Mouse (Mus musculus): ENCODE results near the gene Lekr1.

Gene Lekr1

DNA sequence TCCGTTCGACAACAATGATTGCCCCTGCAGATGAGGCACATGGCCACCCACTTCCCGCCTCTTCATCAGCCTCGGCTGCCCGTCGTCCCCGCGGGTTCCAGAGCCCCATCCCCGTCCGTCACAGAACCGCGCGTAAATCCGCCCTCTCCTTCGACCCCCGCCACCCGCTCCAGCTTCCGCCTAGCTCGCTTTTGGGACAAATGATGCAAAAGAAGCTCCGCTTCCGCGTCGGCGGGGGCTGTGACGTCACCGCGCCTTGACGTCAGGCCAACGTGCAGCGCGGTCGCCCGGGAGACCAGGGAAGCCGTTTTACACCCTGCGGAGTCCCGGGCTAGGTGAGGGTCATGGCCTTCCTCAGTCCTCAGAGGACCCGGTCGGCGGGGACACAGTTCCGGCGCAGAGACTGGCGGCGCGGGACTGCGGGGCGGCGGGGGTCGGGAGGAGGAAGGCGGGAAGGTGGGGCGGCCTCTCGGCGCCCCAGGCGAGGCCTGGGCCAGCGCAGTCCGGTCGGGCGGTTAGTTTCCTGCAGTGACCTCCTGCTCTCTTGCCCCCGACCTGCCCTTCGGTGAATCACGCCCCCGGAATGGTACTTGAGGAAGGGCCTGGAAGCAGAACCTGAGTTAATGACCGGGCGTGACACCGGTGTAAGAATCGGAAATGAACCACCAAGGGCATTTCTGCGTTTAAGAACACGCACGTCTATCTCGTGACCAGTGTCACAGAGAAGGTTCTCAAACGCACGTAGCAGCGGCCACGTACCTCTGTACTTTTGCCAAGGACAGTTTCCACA lies at the start of gene Lekr1:
TSS of gene Lekr1 (plus strand) at position 252 of the 790 bp plus-strand sequence.
- no peak for DNase-seq (ENCODE audit: extremely low read depth, low read depth, low spot score)

DNA sequence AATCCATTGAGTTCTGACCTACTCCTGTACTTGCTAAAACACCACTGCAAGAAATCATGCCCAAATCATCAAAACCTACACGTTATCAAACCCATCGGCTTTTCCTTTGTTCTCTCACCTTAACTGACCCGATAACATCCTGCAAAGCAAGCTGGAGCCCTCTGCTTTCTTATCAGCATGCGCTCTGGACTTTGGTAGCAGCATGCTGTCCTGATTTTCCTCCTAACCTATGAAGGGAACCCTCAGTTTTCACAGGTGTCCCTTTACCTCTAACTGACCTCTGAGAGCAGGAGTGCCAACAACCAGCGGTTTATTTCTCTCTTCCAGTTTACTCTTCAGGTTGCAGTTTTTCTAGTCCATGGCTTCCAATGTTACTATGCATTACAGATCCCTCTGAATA lies 48.5 kb upstream of the Lekr1 start:
- no peak for DNase-seq (ENCODE audit: extremely low read depth, low read depth, low spot score)

DNA sequence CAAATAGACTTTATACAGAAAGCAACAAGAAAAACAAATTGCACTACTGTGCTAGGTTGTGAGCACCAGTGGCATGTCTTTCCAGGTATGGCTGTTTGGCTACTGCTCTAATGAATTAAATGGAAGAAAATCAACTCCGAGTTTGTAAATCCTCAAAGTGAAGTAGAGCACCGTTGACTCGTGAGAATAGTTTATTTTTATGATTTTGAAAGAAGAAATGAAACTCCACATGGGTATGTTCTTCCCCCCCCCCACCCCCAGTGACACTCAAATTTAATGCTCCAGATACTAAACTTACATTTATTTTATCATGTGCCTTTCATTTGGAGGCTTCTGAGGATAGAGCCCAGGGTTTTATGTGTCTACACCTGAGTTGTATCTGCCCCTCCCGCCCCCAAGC lies 46.7 kb upstream of the Lekr1 start:
- DNase-seq (ENCODE audit: extremely low read depth, low read depth, low spot score), result no peak

DNA sequence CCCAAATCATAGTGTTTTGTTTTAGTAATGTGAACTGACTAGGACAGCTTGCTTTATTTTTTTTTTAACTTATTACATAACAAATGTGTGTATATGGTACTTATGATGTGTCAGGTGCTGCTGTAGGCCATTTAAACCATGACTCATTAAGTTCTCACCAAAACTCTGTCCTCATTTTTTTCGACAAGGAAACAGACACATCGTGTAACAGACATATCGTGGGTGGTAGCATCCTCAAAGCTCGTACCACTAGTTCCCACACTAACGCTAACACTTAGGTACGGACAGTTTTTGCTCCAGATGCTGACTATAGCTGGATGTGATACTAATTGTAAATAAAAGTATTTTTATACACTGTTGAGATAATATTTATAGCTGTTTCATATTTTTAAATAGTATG lies 43.0 kb upstream of the Lekr1 start:
- DNase-seq (ENCODE audit: extremely low read depth, low read depth, low spot score), result no peak

DNA sequence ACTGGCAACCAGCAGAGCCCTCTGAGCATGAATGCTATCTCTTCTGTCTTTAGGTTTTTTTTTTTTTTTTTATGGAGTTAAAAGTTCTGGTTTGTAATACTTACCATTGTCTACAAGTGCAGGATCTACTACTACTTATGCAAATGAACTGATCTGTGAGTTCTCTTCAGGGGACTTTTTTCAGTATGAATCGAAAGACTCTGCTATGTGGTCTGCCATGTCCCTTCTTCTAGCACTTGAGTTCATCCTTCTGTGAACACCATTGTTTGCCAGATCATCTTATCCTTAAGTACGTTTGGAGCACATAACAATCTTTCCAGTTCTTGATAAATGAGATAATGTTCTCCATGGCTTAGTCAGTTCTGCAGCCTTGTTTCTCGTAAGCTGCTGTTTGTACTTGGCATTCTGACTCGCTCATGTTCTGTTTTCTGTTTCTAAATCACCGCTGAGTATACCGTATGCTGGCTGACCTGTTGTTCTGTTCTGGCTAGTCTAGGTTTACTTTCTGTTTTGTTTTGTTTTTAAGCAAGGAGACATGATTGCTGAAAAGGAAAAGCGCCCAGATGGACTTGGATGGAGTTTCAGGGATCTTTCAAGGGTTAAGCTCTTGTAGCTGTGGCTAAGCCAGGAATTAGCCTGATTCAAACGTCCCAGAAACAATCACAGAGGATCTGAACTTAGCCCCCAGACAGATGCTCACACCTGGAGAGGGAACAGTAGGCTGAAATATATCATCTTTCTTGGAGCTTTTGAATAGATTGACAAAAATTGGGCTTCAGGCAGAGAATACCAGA lies 40.3 kb upstream of the Lekr1 start:
- no peak for DNase-seq (ENCODE audit: extremely low read depth, low read depth, low spot score)

DNA sequence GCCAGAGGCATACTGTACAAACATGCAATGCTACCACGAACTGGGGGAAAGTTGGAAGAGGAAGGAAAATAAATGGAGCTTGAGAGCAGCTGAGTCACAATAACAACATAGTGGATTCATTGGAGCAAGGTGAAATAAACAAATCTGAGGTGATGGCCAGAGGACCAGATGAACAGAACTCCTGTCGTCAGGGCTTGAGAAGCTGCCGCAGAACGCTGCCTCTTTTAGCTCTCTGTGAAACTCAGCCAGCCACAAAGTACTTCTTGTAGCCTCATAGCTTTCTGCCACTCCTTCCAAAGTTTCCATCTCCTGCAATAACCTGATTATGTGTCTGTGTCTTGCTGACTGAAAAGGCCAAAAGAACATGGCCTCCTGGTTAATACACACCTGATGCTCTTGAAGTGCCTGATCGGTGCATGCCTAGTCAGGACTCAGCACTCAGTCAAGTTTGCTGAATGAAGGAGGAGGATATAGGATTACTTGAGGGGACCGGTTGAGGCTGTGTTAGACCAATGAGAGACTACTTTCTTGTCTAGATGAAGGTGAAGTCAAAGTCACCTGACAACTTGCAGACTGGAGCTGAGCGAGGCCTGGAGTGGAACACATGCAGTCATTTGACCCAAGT lies 39.6 kb upstream of the Lekr1 start:
- DNase-seq (ENCODE audit: extremely low read depth, low read depth, low spot score), result no peak

DNA sequence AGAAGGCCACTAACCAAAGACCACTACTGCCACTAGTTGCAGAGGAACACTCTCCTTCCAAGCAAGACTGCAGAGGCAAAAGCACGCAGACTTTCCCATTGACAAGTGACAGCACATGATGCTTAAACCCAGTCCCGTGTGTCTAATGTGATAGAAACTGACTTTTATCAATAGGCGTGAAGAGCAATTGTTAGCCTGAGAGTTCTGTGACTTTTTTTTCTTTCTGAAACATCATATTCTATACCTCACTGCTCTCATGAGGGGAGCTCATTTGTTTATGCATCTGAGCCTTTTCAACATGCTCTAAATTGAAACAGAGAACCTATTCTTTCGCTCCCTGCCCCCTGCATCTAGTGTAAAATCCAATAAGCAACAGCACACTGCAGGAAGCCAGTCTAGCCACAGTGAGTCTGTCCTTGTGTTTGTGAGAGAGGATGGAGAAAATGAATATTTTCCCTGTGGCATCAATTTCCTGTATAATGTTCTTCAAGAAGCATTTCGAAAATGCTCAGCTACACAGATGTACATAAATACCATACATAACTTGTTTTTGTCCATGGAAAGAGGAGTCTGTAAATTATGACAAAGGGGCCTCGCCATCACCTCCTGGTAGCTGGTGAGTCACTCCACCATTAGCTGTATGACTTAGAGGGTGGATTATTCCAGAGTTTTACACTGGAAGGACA lies 38.9 kb upstream of the Lekr1 start:
- no peak for DNase-seq (ENCODE audit: extremely low read depth, low read depth, low spot score)

DNA sequence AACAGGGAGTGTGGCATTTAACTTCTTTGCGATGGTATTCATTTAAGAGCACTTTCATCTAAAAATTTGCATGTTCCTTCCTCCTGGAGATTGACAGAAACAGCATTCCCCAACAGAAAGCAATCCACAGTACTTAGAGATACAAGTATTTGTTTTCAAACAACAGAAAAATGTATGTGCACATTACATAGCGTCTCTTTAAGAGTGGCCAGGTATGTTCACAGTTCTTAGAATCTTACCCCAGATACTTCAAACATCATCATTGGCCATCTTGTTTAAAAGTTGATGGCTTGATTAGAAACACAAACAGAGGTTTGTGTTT lies 38.4 kb upstream of the Lekr1 start:
- DNase-seq (ENCODE audit: extremely low read depth, low read depth, low spot score), result no peak

DNA sequence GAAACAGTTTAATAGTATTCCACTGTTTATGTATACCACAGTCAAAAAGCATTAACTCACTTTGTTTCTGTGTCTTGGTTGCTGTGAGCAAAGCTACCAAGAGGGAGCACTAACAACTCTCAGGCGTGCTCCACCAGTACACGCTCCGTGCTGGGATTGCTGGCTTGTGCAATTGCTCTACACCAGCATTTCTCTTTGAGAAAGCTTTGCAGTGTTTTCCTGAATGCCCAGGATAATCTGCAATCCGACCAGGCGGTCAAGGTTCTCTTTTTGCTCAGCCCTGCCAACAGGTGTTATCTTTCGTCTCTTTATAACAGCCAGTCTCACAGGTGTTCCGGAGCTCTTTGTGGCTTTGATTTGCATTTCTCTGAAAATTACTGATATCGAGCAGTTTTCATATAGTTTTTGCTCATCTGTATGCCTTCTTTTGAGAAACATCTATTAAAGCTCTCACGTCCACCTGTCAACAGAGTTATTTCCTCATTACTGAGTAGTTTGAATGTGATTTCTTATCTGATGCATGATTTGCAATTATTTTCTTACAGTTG lies 36.4 kb upstream of the Lekr1 start:
- DNase-seq (ENCODE audit: extremely low read depth, low read depth, low spot score), result no peak

DNA sequence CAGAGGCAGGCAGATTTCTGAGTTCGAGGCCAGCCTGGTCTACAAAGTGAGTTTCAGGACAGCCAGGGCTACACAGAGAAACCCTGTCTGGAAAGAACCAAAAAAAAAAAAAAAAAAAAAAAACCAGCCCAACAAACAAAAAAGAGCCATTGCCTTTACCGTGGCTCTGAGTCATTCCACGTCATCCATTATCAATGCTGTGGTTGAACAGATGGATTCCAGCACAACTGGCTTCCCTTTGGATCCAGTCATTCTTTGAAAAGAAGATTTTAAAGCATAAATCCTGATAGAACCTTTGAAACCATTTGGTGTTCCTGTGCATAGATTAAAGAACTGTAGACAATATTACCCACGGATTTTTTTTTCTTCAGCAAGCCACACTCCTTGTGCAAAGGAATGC lies 32.4 kb upstream of the Lekr1 start:
- no peak for DNase-seq (ENCODE audit: extremely low read depth, low read depth, low spot score)

DNA sequence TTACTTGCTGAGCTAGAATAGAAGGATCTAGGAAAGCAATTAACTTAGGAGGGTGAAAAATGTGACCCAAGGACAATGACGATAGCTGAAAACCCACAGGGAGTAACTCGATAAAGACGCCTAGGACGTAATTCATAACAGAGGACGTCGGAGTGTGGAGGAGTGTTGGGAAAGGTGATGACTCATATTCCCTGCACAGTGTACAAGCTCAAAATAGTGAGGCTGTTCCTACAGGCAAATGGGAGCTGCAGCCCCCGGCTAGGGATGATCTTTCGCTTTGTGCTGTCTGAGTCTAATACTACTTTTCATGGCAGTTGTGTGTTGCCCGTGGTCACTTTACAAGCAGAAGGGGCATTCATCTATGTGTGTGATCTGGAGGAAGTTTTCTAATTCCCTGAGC lies 30.0 kb upstream of the Lekr1 start:
- no peak for DNase-seq (ENCODE audit: extremely low read depth, low read depth, low spot score)

DNA sequence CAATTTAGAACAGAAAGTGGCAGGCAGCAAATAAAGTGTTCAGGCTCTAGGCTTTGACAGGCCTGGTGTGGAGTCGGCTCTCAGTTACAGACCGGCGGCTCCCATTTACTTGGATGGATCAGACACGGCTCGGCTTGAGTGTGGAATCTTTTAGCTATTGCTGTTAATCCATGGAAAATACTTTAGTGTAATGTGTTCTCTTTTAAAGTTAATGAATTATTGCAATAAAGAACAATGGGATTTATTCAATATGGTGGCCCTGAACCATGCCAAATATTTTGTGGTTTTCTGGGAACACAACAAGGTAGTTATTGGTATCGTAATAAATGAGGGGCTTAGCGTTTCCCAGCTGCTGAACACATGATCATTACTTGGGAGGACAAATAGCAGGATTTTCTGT lies 28.7 kb upstream of the Lekr1 start:
- no peak for DNase-seq (ENCODE audit: extremely low read depth, low read depth, low spot score)

DNA sequence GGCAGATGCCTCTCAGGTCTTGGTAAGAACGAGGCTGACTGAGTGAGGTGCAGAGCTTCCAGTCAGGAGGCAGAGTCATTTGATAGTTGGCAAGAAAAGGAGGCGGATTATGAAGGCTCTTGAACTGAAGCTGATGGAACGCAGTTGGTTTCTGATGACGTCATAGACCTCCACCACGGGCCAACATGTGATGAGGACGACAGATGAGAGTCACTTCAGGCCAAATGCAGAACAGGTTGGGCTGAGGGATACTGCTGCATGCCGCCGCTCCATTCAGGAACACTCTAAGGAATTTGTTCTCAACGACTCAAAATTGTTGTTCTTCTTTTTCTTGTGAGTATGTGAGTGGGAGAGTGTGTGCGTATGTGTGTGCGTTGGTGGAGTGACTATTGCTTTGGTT lies 27.1 kb upstream of the Lekr1 start:
- DNase-seq (ENCODE audit: extremely low read depth, low read depth, low spot score), result no peak

DNA sequence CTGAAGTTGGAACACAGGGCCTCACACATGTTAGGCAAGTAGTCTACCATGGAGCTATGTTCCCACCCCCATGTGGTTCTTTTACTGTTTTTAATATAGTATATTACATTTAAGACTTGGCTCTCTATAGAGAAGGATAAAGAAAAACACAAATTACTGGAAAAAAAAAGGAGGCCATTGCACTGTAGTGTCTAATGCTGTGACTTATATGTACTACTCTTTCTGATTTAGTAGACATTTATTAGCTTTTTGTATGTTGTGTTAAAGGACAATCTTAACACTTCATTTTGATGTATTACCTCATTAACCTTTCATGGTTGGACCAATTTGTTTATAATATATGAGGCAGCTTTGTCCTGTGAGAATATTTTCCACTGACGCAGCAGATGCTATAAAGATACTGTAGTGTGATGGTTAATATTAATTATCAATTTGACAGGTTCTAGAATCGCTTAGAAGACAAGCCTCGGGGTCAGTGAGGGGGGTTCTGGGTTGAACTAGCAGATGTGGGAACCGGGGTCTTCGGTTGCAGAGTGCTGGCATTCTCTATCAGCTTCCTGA lies 26.5 kb upstream of the Lekr1 start:
- no peak for DNase-seq (ENCODE audit: extremely low read depth, low read depth, low spot score)

DNA sequence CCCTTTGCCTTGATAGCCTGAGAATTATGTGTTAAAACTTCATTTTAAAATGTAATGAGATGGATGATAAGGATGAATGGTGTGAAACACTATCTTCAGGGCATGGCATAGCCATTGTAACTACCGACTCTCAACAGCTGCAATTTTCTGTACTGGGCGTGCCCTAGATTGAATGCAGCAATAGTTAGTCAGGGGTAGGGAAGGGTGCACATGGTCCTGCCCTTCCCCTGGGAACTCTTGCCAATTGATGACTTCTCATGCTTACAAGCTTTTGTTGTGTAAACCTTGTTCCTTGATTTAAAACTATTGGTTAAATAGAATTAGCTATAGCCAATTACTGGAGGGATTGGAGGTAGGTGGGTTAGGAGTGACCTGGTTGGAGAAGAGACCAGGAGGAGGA lies 23.1 kb upstream of the Lekr1 start:
- DNase-seq (ENCODE audit: extremely low read depth, low read depth, low spot score), result no peak

DNA sequence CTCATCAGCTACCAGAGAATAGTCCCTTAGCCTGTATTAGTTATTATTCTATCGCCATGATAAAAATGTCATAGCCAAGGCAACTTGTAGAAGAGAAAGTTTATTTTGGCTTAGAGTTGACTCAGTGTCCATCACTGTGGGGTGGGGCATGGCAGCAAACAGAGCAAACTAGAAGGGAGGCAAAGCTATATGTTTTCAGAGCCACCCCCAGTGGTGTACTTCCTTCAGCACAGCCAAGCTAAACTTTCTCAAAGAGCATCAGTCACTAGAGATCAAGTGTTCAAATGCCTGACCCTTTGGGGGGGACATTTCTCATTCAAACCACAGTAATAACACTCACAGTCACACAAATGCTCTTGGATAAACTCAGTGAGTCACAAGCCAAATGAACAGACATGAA lies 22.4 kb upstream of the Lekr1 start:
- no peak for DNase-seq (ENCODE audit: extremely low read depth, low read depth, low spot score)

DNA sequence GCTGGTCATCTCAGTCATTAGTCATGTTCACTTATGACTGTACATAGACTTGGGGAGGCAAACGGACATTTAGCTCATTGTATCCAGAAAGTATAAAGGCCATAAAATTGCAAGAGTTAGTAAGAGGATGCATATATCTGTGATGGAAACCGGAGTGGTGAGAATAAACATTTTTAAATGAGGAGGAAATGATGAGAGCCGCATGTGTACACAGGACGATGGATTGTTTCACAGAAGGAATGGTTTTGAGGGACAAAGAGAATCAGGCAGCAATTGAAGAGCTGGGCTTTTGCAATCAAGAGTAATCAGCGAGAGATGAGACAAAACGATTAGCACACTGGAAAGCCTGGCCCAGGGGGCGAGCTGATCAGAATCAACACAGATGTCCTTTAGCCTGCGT lies 18.4 kb upstream of the Lekr1 start:
- no peak for DNase-seq (ENCODE audit: extremely low read depth, low read depth, low spot score)

DNA sequence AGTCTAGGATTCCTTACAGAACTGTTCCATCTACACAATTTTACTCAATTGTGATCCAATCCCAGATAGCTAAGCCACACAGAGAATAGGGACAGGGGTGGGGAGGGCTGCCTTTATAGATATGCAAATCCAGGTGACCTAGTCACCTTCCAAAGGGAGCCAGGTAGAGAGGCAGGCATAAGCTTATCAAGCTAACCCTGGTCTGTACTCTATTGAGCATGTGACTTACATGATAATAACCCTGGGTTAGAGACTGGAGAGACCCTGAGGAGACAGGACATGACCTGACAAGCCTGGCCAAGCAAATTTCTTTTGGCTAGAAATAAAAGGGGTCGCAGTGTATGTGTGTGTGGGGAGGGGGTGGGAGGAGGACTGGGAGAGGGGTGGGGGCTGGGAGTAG lies 17.1 kb upstream of the Lekr1 start:
- DNase-seq (ENCODE audit: extremely low read depth, low read depth, low spot score), result no peak

DNA sequence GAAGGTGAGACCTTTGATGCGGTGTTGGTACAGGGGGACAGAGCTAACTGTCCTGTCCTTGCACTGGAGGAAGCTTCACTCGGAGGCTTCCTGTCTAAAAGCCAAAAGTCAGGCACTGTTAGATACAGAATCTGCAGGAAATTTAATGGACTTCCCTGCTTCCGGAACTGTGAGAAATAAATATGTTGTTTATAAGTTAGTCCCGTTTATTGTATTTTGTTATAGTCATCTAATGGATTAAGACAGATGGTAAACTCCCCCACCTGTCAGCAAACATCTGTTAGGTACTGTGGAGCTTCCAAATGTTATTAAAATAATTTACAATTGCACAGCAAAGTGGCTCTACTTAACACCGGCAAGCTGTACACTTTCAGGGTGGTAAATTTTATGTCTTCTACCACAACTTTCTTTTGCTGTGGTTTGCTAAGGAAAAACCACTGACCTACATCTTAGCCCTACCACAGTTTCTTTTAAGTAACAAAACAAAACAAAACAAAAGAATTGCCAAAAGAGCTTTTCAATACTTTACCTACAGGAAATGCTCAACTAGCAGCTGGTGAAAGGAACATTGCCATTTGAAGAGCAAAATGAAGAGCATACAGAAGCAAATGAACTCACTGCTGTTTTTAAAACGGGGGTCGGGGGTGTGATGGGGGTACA lies 15.7 kb upstream of the Lekr1 start:
- DNase-seq (ENCODE audit: extremely low read depth, low read depth, low spot score), result no peak

DNA sequence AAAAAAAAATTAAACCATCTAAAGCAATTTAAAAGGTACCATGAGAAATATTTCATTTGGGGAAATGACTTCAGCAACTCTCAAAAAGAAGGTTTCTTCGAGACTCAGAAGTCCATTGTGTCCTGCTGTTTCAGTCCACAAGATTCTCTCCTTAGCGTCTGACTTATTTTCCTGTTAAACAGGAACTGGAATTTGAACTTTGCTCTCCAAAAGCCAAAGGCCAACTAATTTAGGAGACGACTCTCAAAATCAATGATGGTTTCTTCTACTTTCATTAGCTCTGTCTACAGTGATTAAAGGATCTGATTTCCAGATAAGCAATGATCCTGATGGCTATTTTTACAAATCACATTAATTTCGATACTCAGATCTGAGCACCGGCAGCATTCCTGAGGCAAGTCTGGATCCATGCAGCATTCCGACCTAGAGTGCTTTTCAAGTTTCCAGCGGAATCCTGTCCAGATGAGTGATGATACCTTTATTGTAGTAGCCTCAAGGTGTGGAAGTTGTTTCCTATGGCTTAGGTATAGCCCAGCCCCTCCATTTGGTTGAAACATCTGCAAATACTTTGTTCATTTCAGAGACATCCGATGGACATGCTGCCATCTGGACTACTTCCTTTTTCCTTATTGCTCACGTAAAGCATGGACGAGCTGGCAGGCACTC lies 11.4 kb upstream of the Lekr1 start:
- no peak for DNase-seq (ENCODE audit: extremely low read depth, low read depth, low spot score)
